Comparison of ENCODE assay signal across 7 mouse cellular contexts in genomic region chr7:44495992-44496770, GRCm38 (mm10). TPM values are rescaled to one million over a fixed set of nuclear protein-coding genes. Genes with fewer than 3 reads are reported as not detected.
DNase-seq lines count a peak whose midpoint lies in the region; ATAC-seq lines count a peak whose summit lies in the region.

Emc10 (minus strand) TSS chr7:44496529.
Fam71e1 (plus strand) TSS chr7:44496581.

- peak; percentile 98 for ATAC-seq in intestine, embryonic 15.5 days

- intact Hi-C loops in gastrocnemius, postnatal 36 days (cut with DNase I): loop anchor here (5.0 kb wide), 1 partner anchor 56 kb away; the partner anchor contains the start of gene Nr1h2
- intact Hi-C loops in left cerebral cortex, postnatal 25 days (cut with DNase I): loop anchor here (2.0 kb wide), 1 partner anchor 53 kb away; the partner anchor contains the start of gene Pold1

- H3K4me2 ChIP-seq in intestine, embryonic 15.5 days (replicated peaks): peak within 1 kb of the TSS; percentile 94

- H3K27me3 ChIP-seq in intestine, embryonic 15.5 days (replicated peaks): no peaks in the 10 kb centered on the region
- peaks cover 18% of the 10 kb centered on the region for H3K27me3 ChIP-seq in midbrain, embryonic 10.5 days (ENCODE audit: low read depth, poor library complexity, severe bottlenecking)

- DNase-seq in adrenal gland, adult 2 months: peak; percentile 98
- peak; percentile 100 for DNase-seq in embryo, embryonic 11.5 days (ENCODE audit: low read depth, low spot score)
- DNase-seq in gastrocnemius, postnatal 36 days: peak; percentile 94 to 95
- peak; percentile 98 to 99 for DNase-seq in left cerebral cortex, postnatal 25 days (ENCODE audit: low spot score in 2 of 2)
- peak; percentile 99 for DNase-seq in midbrain, embryonic 10.5 days (ENCODE audit: low spot score)
- peak; percentile 98 for DNase-seq in right cerebral cortex, postnatal 4 days

- peak within 1 kb of the TSS; percentile 83 for H3K4me3 ChIP-seq in intestine, embryonic 15.5 days (replicated peaks)
- peak within 1 kb of the TSS; percentile 86 for H3K4me3 ChIP-seq in midbrain, embryonic 10.5 days

- H3K4me1 ChIP-seq in intestine, embryonic 15.5 days (replicated peaks): peaks cover 17% of the 10 kb centered on the region
- peaks cover 29% of the 10 kb centered on the region for H3K4me1 ChIP-seq in midbrain, embryonic 10.5 days

- peak within 1 kb of the TSS; percentile 85 for H3K9ac ChIP-seq in intestine, embryonic 15.5 days

- H3K9me3 ChIP-seq in intestine, embryonic 15.5 days: no peaks in the 10 kb centered on the region
- no peaks in the 10 kb centered on the region for H3K9me3 ChIP-seq in midbrain, embryonic 10.5 days (replicated peaks)

- peaks cover 19% of the 10 kb centered on the region; the same call in 1 of the 2 replicates for H3K36me3 ChIP-seq in intestine, embryonic 15.5 days
- H3K36me3 ChIP-seq in midbrain, embryonic 10.5 days: peaks cover 37% of the 10 kb centered on the region

- under 1% methylated on average over 58 of the region's 58 CpGs for WGBS in intestine, embryonic 15.5 days
- under 1% methylated on average over 58 of the region's 58 CpGs for WGBS in midbrain, embryonic 10.5 days

- peak within 1 kb of the TSS; percentile 95 for H3K27ac ChIP-seq in intestine, embryonic 15.5 days
- peak within 1 kb of the TSS; percentile 99 for H3K27ac ChIP-seq in midbrain, embryonic 10.5 days (replicated peaks)

RNA-seq across cellular contexts. Expression of gene Emc10, which starts in this region (rescaled TPM):
- 100 to 1,000 TPM in 1 of 2 experiments, 10 to 100 TPM in 1; 77.9 to 101 TPM for total RNA-seq in adrenal gland, adult 2 months (2021)
- polyA plus RNA-seq in adrenal gland, adult 2 months (2012; rRNA removed): 516 and 555 TPM in 2 replicates
- total RNA-seq in gastrocnemius, postnatal 36 days (2021): 10 to 100 TPM; 42.4 to 43.5 TPM
- 97.0 and 102 TPM in 2 replicates for polyA plus RNA-seq in intestine, embryonic 15.5 days (2015; fragmentation: Nextera tagmentation; extraction: Ambion mirVana)
- total RNA-seq in left cerebral cortex, postnatal 25 days (2021): 100 to 1,000 TPM; 165 to 173 TPM
- polyA plus RNA-seq in midbrain, embryonic 10.5 days (2016; fragmentation: Nextera tagmentation; extraction: Ambion mirVana): 104 and 108 TPM in 2 replicates

RNA-seq across cellular contexts. Expression of gene Fam71e1, which starts in this region (rescaled TPM):
- 1 to 10 TPM; 8.3 to 9.1 TPM for total RNA-seq in adrenal gland, adult 2 months (2021)
- 28.6 and 30.9 TPM in 2 replicates for polyA plus RNA-seq in adrenal gland, adult 2 months (2012; rRNA removed)
- total RNA-seq in gastrocnemius, postnatal 36 days (2021): 1 to 10 TPM; 3.9 to 4.4 TPM
- 6.5 and 9.2 TPM in 2 replicates for polyA plus RNA-seq in intestine, embryonic 15.5 days (2015; fragmentation: Nextera tagmentation; extraction: Ambion mirVana)
- 10 to 100 TPM; 17.4 to 18.9 TPM for total RNA-seq in left cerebral cortex, postnatal 25 days (2021)
- 20.5 and 27.6 TPM in 2 replicates for polyA plus RNA-seq in midbrain, embryonic 10.5 days (2016; fragmentation: Nextera tagmentation; extraction: Ambion mirVana)

Comparison
In these comparisons a context has a peak if more than half of its experiments do, and no peak if none do; other contexts are left out.
1. Peak in every context shown above with its lines: DNase-seq, ATAC-seq, H3K4me3 ChIP-seq and H3K27ac ChIP-seq.